Mouse (Mus musculus): ENCODE data around the gene Rad51b. TPM values are rescaled to one million over a fixed set of nuclear protein-coding genes. Genes with fewer than 3 reads are reported as not detected.
A peak's percentile ranks its signal among the peaks of the same experiment; 100 is the strongest.

The Rad51b gene
- polyA plus RNA-seq, 1 experiment from 2014 or later = 7.7 TPM

GRCm38 (mm10) chr12:79340513-79340912 lies 43.4 kb downstream of the Rad51b start:
- Histone ChIP-seq H3K4me3 (replicated peaks) (no peak overlapping the region), H3K36me3 (replicated peaks) (no peaks in the 10 kb centered on the region), H3K9me3 (no peaks in the 10 kb centered on the region), H3K27me3 (no peaks in the 10 kb centered on the region), H3K4me1 (no peaks in the 10 kb centered on the region), H3K27ac (no peak overlapping the region), H3K9ac (no peak overlapping the region), H3K4me2 (no peak overlapping the region)
- no peak for ATAC-seq (ENCODE audit: low FRiP score)
- WGBS = 80% methylated on average over 6 of the region's 6 CpGs

- Histone ChIP-seq H3K4me2 (no peak overlapping the region), H3K9me3 (no peaks in the 10 kb centered on the region), H3K4me3 (replicated peaks) (no peak overlapping the region), H3K4me1 (no peaks in the 10 kb centered on the region), H3K27me3 (no peaks in the 10 kb centered on the region), H3K27ac (no peak overlapping the region), H3K9ac (no peak overlapping the region), H3K36me3 (replicated peaks) (no peaks in the 10 kb centered on the region)
- WGBS = 50% methylated on average over 6 of the region's 6 CpGs
- ATAC-seq (ENCODE audit: low FRiP score) = no peak
These were observed 44.3 kb downstream of the Rad51b start for GRCm38 (mm10) chr12:79341291-79341845.

GRCm38 (mm10) chr12:79346198-79346733 lies 49.2 kb downstream of the Rad51b start:
- H3K36me3 ChIP-seq (replicated peaks) = no peaks in the 10 kb centered on the region
- H3K27me3 ChIP-seq = no peaks in the 10 kb centered on the region
- no peak overlapping the region for H3K27ac ChIP-seq
- 68% methylated on average over 5 of the region's 5 CpGs for WGBS
- H3K9me3 ChIP-seq = no peaks in the 10 kb centered on the region
- H3K4me1 ChIP-seq = no peaks in the 10 kb centered on the region
- no peak overlapping the region for H3K9ac ChIP-seq
- ATAC-seq (ENCODE audit: low FRiP score) = no peak
- no peak overlapping the region for H3K4me3 ChIP-seq (replicated peaks)
- H3K4me2 ChIP-seq = no peak overlapping the region

- WGBS = 8% methylated on average over 6 of the region's 6 CpGs
- Histone ChIP-seq H3K36me3 (replicated peaks) (no peaks in the 10 kb centered on the region), H3K4me2 (no peak overlapping the region), H3K4me3 (replicated peaks) (no peak overlapping the region), H3K9me3 (no peaks in the 10 kb centered on the region), H3K9ac (no peak overlapping the region), H3K27ac (no peak overlapping the region), H3K27me3 (no peaks in the 10 kb centered on the region), H3K4me1 (peaks cover 3% of the 10 kb centered on the region; the same call in 1 of the 2 replicates)
- ATAC-seq (ENCODE audit: low FRiP score) = peak; percentile 70; the same call in 1 of the 2 replicates
These were observed 50.6 kb downstream of the Rad51b start for GRCm38 (mm10) chr12:79347643-79348042.

- ATAC-seq (ENCODE audit: low FRiP score) = no peak
These were observed 54.4 kb downstream of the Rad51b start for GRCm38 (mm10) chr12:79351461-79351860.

GRCm38 (mm10) chr12:79352086-79352741 lies 55.1 kb downstream of the Rad51b start:
- no peaks in the 10 kb centered on the region for H3K27me3 ChIP-seq
- H3K4me3 ChIP-seq (replicated peaks) = no peak overlapping the region
- no peak overlapping the region for H3K27ac ChIP-seq
- H3K4me2 ChIP-seq = no peak overlapping the region
- H3K9me3 ChIP-seq = no peaks in the 10 kb centered on the region
- peaks cover 8% of the 10 kb centered on the region; the same call in 1 of the 2 replicates for H3K4me1 ChIP-seq
- 91% methylated on average over 3 of the region's 3 CpGs for WGBS
- no peaks in the 10 kb centered on the region for H3K36me3 ChIP-seq (replicated peaks)
- ATAC-seq (ENCODE audit: low FRiP score) = no peak
- H3K9ac ChIP-seq = no peak overlapping the region

More at GRCm38 (mm10) chr12:79351461-79351860, 54.4 kb downstream of the Rad51b start:
- H3K4me3 ChIP-seq (replicated peaks) = no peak overlapping the region
- no peak overlapping the region for H3K27ac ChIP-seq
- 89% methylated on average over 7 of the region's 7 CpGs for WGBS
- no peaks in the 10 kb centered on the region for H3K9me3 ChIP-seq
- no peak overlapping the region for H3K4me2 ChIP-seq
- peaks cover 8% of the 10 kb centered on the region; the same call in 1 of the 2 replicates for H3K4me1 ChIP-seq
- no peak overlapping the region for H3K9ac ChIP-seq
- H3K36me3 ChIP-seq (replicated peaks) = no peaks in the 10 kb centered on the region
- no peaks in the 10 kb centered on the region for H3K27me3 ChIP-seq

GRCm38 (mm10) chr12:79352742-79353114 lies 55.6 kb downstream of the Rad51b start:
- 20% methylated on average over 3 of the region's 3 CpGs for WGBS

GRCm38 (mm10) chr12:79353356-79353755 lies 56.3 kb downstream of the Rad51b start:
- no peak overlapping the region for H3K4me2 ChIP-seq
- no peak overlapping the region for H3K9ac ChIP-seq
- H3K4me1 ChIP-seq = peaks cover 8% of the 10 kb centered on the region; the same call in 1 of the 2 replicates
- H3K27ac ChIP-seq = no peak overlapping the region
- H3K36me3 ChIP-seq (replicated peaks) = no peaks in the 10 kb centered on the region
- H3K4me3 ChIP-seq (replicated peaks) = no peak overlapping the region
- no peaks in the 10 kb centered on the region for H3K9me3 ChIP-seq
- no peaks in the 10 kb centered on the region for H3K27me3 ChIP-seq
- ATAC-seq (ENCODE audit: low FRiP score) = no peak
- WGBS = 73% methylated on average over 5 of the region's 5 CpGs

More at GRCm38 (mm10) chr12:79352742-79353114, 55.6 kb downstream of the Rad51b start:
- Histone ChIP-seq H3K4me3 (replicated peaks) (no peak overlapping the region), H3K27me3 (no peaks in the 10 kb centered on the region), H3K4me2 (no peak overlapping the region), H3K9ac (no peak overlapping the region), H3K27ac (peak overlapping the region; percentile 53; the same call in 1 of the 2 replicates), H3K36me3 (replicated peaks) (no peaks in the 10 kb centered on the region), H3K4me1 (peaks cover 8% of the 10 kb centered on the region; the same call in 1 of the 2 replicates), H3K9me3 (no peaks in the 10 kb centered on the region)
- no peak for ATAC-seq (ENCODE audit: low FRiP score)

- ATAC-seq (ENCODE audit: low FRiP score) = no peak
- H3K4me3 ChIP-seq (replicated peaks) = no peak overlapping the region
- peaks cover 9% of the 10 kb centered on the region; the same call in 1 of the 2 replicates for H3K4me1 ChIP-seq
- no peaks in the 10 kb centered on the region for H3K9me3 ChIP-seq
- no peaks in the 10 kb centered on the region for H3K36me3 ChIP-seq (replicated peaks)
- no peak overlapping the region for H3K4me2 ChIP-seq
- no peaks in the 10 kb centered on the region for H3K27me3 ChIP-seq
- H3K9ac ChIP-seq = no peak overlapping the region
- H3K27ac ChIP-seq = no peak overlapping the region
- 80% methylated on average over 7 of the region's 7 CpGs for WGBS
These were observed 57.5 kb downstream of the Rad51b start for GRCm38 (mm10) chr12:79354621-79355020.

GRCm38 (mm10) chr12:79356138-79356537 lies 59.1 kb downstream of the Rad51b start:
- H3K4me3 ChIP-seq (replicated peaks) = no peak overlapping the region
- 85% methylated on average over 4 of the region's 4 CpGs for WGBS
- no peaks in the 10 kb centered on the region for H3K36me3 ChIP-seq (replicated peaks)
- no peaks in the 10 kb centered on the region for H3K27me3 ChIP-seq
- no peak overlapping the region for H3K27ac ChIP-seq
- peaks cover 9% of the 10 kb centered on the region; the same call in 1 of the 2 replicates for H3K4me1 ChIP-seq
- H3K9ac ChIP-seq = no peak overlapping the region
- ATAC-seq (ENCODE audit: low FRiP score) = no peak
- no peak overlapping the region for H3K4me2 ChIP-seq
- H3K9me3 ChIP-seq = no peaks in the 10 kb centered on the region

GRCm38 (mm10) chr12:79357631-79358030 lies 60.5 kb downstream of the Rad51b start:
- H3K36me3 ChIP-seq (replicated peaks) = no peaks in the 10 kb centered on the region
- no peak overlapping the region for H3K27ac ChIP-seq
- 83% methylated on average over 5 of the region's 5 CpGs for WGBS
- peaks cover 6% of the 10 kb centered on the region; the same call in 1 of the 2 replicates for H3K4me1 ChIP-seq
- H3K27me3 ChIP-seq = no peaks in the 10 kb centered on the region
- H3K4me3 ChIP-seq (replicated peaks) = no peak overlapping the region
- no peak overlapping the region for H3K4me2 ChIP-seq
- ATAC-seq (ENCODE audit: low FRiP score) = no peak
- no peaks in the 10 kb centered on the region for H3K9me3 ChIP-seq
- no peak overlapping the region for H3K9ac ChIP-seq

- 24% methylated on average over 10 of the region's 10 CpGs for WGBS
- H3K27me3 ChIP-seq = no peaks in the 10 kb centered on the region
These were observed 61.6 kb downstream of the Rad51b start for GRCm38 (mm10) chr12:79358613-79359218.

More at GRCm38 (mm10) chr12:79358613-79359218, 61.6 kb downstream of the Rad51b start:
- peak; percentile 83 for ATAC-seq (ENCODE audit: low FRiP score)
- 0 out of 2 replicates have a peak, but pooled peaks cover 2% of the 10 kb centered on the region for H3K4me1 ChIP-seq
- H3K9me3 ChIP-seq = no peaks in the 10 kb centered on the region
- H3K4me3 ChIP-seq (replicated peaks) = no peak overlapping the region
- H3K4me2 ChIP-seq = no peak overlapping the region
- no peak overlapping the region for H3K9ac ChIP-seq
- H3K36me3 ChIP-seq (replicated peaks) = no peaks in the 10 kb centered on the region
- no peak overlapping the region for H3K27ac ChIP-seq

Data from forebrain, embryonic 12.5 days (tissue).